Mouse (Mus musculus) adrenal gland, postnatal 36 days (tissue): Measurements from ENCODE around the gene Capn7. TPM values are rescaled to one million over a fixed set of nuclear protein-coding genes. Genes with fewer than 3 reads are reported as not detected.

ENCODE experiments used
- DNase-seq, 2 experiments: peaks; one replicate each; pipeline ENCODE4 v3.0.0; 2021; ENCODE audit warnings: mixed read lengths in 1 of 2
- total RNA-seq, 2 experiments: library from RNA; stranded (reverse); gene quantifications; 2 replicates each; pipeline ENCODE4 v1.2.3; 2021

Gene Capn7
- total RNA-seq, 2 experiments from 2014 or later = 43.5 to 45.0 TPM

DNA sequence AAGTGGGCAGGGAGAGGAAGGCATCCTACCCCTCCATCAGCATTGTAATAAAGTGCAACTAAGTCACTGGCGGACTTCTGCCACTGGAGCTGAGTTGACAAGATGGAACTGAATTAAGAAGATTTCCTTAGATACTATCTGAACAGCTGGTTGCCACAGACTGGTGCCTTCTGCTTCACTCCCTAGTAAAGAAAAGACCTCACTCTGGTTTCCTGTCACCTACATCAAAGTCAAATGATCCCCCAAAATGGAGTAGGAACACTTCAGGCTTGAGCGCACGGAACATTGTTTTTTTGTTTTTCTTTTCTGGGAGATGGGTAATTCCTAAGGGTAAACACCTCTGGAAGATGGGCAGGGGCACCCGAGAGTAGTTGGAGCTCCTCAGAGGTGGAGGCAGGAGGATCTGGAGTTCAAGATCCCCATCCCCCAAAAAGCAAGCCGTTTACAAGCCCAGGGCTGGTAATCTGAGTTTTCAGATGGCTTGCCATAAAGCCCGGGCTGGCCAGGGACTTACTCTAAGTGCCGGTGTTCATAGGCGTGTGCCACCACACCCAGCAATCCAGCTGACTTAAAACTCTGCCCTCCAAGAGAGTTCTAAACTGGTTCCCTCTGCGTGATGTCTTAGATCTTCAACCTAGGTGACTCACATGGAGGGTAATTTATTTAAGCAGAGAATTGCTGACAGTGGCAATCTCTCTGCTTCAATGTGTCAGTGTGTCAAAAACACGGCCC, 78.0 kb downstream of the Capn7 start:
- no peak for DNase-seq

DNA sequence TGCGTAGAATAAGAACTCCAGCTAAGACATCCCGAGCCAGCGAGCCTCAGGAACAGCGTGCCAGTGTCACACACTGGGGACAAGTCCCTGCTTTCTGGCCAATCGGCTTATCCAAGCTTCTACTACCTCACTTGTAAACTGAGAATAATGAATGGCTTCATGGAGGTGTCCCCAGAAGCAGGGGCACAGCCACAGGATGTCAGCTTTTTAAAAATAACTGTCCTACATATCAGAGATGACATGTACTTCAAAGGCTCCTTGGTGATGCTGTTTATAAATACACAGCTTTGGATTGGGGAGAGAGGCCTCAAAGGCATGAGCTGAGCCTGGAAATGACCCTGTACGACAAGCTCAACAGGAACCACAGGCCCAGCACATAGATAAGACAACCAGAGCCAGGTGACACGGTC, 78.5 kb downstream of the Capn7 start:
- DNase-seq = no peak

DNA sequence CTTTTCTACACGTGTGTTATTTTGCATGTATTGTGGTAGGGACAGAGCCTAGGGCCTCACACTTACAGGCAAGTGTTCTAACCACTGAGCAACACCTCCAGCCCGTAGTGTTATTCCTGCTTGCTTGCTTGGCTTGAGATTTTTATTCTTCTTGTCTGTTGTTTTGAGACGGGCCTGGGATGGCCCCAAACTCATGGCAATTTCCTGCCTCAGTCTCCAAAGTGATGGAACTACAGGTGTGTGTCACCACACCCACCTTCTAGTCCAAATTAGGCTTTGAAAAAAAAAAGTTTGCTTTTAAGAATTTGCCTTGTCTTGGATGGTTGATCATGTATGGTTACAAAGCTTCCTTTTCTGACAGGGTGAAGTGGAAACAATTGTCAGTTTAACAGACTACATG, 80.0 kb downstream of the Capn7 start:
- no peak for DNase-seq

DNA sequence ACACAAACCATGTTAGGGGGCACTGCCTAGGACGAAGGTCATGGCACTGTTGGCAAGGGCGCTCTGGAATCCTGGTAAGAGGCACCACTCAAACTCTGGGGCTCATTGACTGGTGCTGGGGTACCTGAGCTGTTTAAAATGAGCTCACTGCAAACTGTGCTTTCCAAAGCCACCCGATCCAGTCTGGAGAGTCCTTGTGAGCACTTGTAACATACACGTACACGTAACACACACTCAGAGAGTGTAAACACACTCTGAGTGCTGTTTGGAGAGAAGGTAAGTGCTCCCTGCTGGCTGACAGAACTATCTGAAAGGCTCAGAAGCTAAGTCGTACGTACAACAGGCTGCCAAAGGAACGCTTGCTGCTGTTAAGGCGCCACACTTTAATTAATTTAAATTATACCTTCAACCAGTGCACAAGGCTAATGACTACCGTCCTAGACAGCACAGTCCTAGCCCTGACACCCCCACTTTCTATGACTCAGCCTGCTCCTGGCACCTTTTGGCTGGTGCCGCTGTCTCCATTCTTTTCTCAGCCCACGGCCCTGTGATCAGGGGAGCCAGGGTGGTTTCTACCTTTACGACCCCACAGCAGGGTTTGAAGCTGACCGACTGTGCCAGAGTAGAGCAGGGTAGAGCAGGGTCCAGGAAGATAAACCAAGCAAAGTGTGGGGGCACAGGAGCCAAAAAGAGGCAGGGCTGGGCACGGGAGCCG, 80.6 kb downstream of the Capn7 start:
- no peak for DNase-seq

DNA sequence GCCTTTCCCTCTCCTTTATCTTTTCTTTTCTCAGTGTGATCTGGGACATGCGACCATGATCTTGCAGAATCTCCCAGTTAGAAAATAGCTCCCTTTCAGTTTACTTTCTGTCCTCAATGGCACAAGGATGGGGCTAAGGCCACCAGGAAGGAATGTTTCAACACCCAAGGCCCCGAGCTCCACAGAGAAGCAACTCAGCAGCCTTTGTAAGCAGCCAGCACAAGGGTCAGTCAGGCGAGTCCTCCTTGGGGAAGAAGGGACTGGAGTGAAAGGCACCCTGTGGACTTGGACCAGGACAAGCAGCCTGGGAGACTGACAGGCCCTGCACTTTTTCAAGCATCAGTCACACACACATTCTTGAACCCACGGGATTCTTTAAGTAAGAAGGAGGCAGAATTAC, 82.8 kb downstream of the Capn7 start:
- no peak for DNase-seq

DNA sequence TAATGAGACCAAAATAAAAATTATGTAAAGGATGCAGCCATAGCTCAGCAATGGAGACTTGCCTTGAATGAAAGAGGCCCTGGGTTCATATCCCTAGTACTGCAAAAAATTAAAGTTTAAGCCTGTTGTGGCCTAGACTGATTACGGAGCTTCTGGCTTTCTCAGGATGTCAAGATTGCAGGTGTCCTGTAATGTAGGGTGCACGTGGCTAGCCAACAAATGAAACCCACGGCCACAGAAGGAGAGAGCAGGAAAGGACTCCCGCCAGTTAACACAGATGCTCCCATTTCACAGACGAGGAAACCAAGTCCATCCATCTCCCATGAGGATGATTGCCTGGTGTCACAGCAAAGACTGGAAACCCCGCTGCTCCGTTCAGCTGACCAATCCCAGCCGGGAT, 83.7 kb downstream of the Capn7 start:
- no peak for DNase-seq

DNA sequence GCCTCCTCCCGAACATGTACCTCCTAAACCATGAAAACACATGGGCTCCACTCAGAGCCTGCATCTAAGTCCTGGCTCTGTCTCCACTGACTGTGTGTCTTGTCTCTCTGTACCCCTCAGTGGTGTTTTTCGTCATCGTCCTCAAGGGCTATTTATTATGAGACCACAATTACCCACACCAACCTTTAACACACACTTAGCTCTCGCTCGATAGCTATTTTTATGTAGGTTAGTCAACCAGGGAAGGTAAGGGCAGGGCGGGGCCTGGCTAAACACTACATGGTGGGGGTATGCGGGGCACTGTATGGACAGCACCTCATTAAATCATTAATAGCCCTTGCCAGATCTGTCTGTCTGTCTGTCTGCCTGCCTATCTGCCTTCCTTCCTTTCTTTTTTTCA, 84.1 kb downstream of the Capn7 start:
- no peak for DNase-seq

DNA sequence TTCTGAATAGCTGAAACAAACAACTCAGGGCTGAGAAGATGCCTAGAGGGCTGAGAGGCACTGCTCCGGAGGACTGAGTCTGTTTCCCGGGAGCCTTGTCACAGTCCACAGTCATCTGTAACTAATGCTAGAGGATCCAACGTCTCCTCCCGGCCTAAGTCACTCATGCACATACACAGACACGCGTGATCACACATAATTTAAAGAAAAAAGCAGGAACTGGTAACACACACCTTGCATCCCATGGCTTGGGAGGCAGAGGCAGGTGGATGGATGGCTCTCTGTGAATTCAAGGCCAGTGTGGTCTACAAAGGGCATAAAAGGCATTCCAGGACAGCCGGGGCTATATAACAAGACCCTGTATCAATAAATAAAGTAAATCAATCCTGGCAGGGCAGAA, 84.5 kb downstream of the Capn7 start:
- DNase-seq = no peak

Other genes with a start within 250 kb of the Capn7 start
- gene Smim4, start 207.7 kb upstream of the Capn7 start, total RNA-seq = 10 to 100 TPM; 50.5 to 85.0 TPM
- 10 to 100 TPM; 24.0 to 29.3 TPM for gene Nt5dc2, start 205.6 kb upstream of the Capn7 start, total RNA-seq
- 10 to 100 TPM; 61.7 to 88.5 TPM for gene Stab1, start 168.0 kb upstream of the Capn7 start, total RNA-seq
- gene Tnnc1, start 128.3 kb upstream of the Capn7 start, total RNA-seq = 1 to 10 TPM in 1 of 2 experiments, under 1 TPM in 1; 0.76 to 1.5 TPM
- 100 to 1,000 TPM; 265 to 294 TPM for gene Nisch, start 119.7 kb upstream of the Capn7 start, total RNA-seq
- 1 to 10 TPM; 5.7 to 9.6 TPM for gene Sema3g, start 118.8 kb upstream of the Capn7 start, total RNA-seq
- gene Phf7, start 85.3 kb upstream of the Capn7 start, total RNA-seq = 1 to 10 TPM; 5.1 to 8.9 TPM
- gene Bap1, start 85.2 kb upstream of the Capn7 start, total RNA-seq = 10 to 100 TPM; 61.8 to 63.2 TPM
- 1 to 10 TPM; 1.5 to 1.7 TPM for gene Dnah1, start 12.7 kb upstream of the Capn7 start, total RNA-seq
- gene Sh3bp5, start 99.4 kb downstream of the Capn7 start, total RNA-seq = 100 to 1,000 TPM; 147 to 211 TPM
- 10 to 100 TPM; 42.3 to 70.7 TPM for gene Eaf1, start 157.8 kb downstream of the Capn7 start, total RNA-seq
- 10 to 100 TPM; 20.4 to 21.3 TPM for gene Mettl6, start 158.4 kb downstream of the Capn7 start, total RNA-seq